Mouse (Mus musculus): ENCODE results near the gene 2900026A02Rik. TPM values are rescaled to one million over a fixed set of nuclear protein-coding genes. Genes with fewer than 3 reads are reported as not detected.

Gene 2900026A02Rik
- total and polyA plus RNA-seq, 3 experiments, result not detected

GRCm38 (mm10) chr5:113160320-113160719, 60.7 kb downstream of the 2900026A02Rik start:
- no peak for DNase-seq (ENCODE audit: low read depth, low spot score)
- TF ChIP-seq MEF2A (IDR thresholded peaks at IDR 0.05; ENCODE audit: extremely low read depth, insufficient replicate concordance, low read depth, low read length, poor library complexity, severe bottlenecking) (no peak), UBTF (IDR thresholded peaks at IDR 0.05; ENCODE audit: borderline replicate concordance, insufficient read depth, low read depth, low read length) (no peak), TBP (IDR thresholded peaks at IDR 0.05; ENCODE audit: low read depth, low read length) (no peak)
- Histone ChIP-seq H3K27me3 (ENCODE audit: control insufficient read depth in 1 of 2, insufficient read depth in 2 of 2, low read length in 2 of 2) (no peaks in the 10 kb centered on the region), H3K9ac (ENCODE audit: control insufficient read depth, low read depth, low read length, poor library complexity, severe bottlenecking) (no peak overlapping the region), H3K4me3 (ENCODE audit: control insufficient read depth in 1 of 2, insufficient read depth in 1 of 2, low read depth in 2 of 2, low read length in 2 of 2) (no peak overlapping the region), H3K9me3 (replicated peaks; ENCODE audit: insufficient read depth, low read length) (no peaks in the 10 kb centered on the region), H3K4me1 (ENCODE audit: control insufficient read depth in 1 of 2, insufficient read depth in 2 of 2, low read length in 2 of 2) (no peaks in the 10 kb centered on the region), H3K36me3 (ENCODE audit: control insufficient read depth in 1 of 2, insufficient read depth in 2 of 2, low read length in 2 of 2) (no peaks in the 10 kb centered on the region), H3K79me2 (ENCODE audit: control insufficient read depth, insufficient read depth, low read length, poor library complexity) (no peaks in the 10 kb centered on the region), H3K27ac (ENCODE audit: control insufficient read depth, low read depth, low read length) (no peak overlapping the region)

- no peaks in the 10 kb centered on the region for H3K4me1 ChIP-seq (ENCODE audit: control insufficient read depth in 1 of 2, insufficient read depth in 2 of 2, low read length in 2 of 2)
- TF ChIP-seq HCFC1 (IDR thresholded peaks at IDR 0.05; ENCODE audit: low read depth, low read length), result no peak
- TF ChIP-seq SMC3 (IDR thresholded peaks at IDR 0.05; ENCODE audit: low read depth, low read length), result no peak
- TF ChIP-seq ZMIZ1 (IDR thresholded peaks at IDR 0.05; ENCODE audit: low read depth, low read length), result no peak
- TF ChIP-seq KAT2A (conservative IDR thresholded peaks at IDR 0.05; ENCODE audit: low read depth, low read length), result no peak
Measured at GRCm38 (mm10) chr5:113158759-113159355, 62.2 kb downstream of the 2900026A02Rik start.

GRCm38 (mm10) chr5:113157588-113157987, 63.4 kb downstream of the 2900026A02Rik start:
- no peak overlapping the region for H3K27ac ChIP-seq (ENCODE audit: control insufficient read depth, low read depth, low read length)
- H3K79me2 ChIP-seq (ENCODE audit: control insufficient read depth, insufficient read depth, low read length, poor library complexity), result no peaks in the 10 kb centered on the region
- H3K9me3 ChIP-seq (replicated peaks; ENCODE audit: insufficient read depth, low read length), result no peaks in the 10 kb centered on the region
- no peaks in the 10 kb centered on the region for H3K36me3 ChIP-seq (ENCODE audit: control insufficient read depth in 1 of 2, insufficient read depth in 2 of 2, low read length in 2 of 2)
- TF ChIP-seq ZMIZ1 (IDR thresholded peaks at IDR 0.05; ENCODE audit: low read depth, low read length), result no peak
- no peaks in the 10 kb centered on the region for H3K27me3 ChIP-seq (ENCODE audit: control insufficient read depth in 1 of 2, insufficient read depth in 2 of 2, low read length in 2 of 2)
- H3K4me3 ChIP-seq (ENCODE audit: control insufficient read depth in 1 of 2, insufficient read depth in 1 of 2, low read depth in 2 of 2, low read length in 2 of 2), result no peak overlapping the region
- H3K4me1 ChIP-seq (ENCODE audit: control insufficient read depth in 1 of 2, insufficient read depth in 2 of 2, low read length in 2 of 2), result no peaks in the 10 kb centered on the region
- H3K9ac ChIP-seq (ENCODE audit: control insufficient read depth, low read depth, low read length, poor library complexity, severe bottlenecking), result no peak overlapping the region
- DNase-seq (ENCODE audit: low read depth, low spot score), result no peak

More at GRCm38 (mm10) chr5:113158759-113159355, 62.2 kb downstream of the 2900026A02Rik start:
- Histone ChIP-seq H3K9me3 (replicated peaks; ENCODE audit: insufficient read depth, low read length) (no peaks in the 10 kb centered on the region), H3K9ac (ENCODE audit: control insufficient read depth, low read depth, low read length, poor library complexity, severe bottlenecking) (no peak overlapping the region), H3K27me3 (ENCODE audit: control insufficient read depth in 1 of 2, insufficient read depth in 2 of 2, low read length in 2 of 2) (no peaks in the 10 kb centered on the region), H3K4me3 (ENCODE audit: control insufficient read depth in 1 of 2, insufficient read depth in 1 of 2, low read depth in 2 of 2, low read length in 2 of 2) (no peak overlapping the region), H3K36me3 (ENCODE audit: control insufficient read depth in 1 of 2, insufficient read depth in 2 of 2, low read length in 2 of 2) (no peaks in the 10 kb centered on the region), H3K27ac (ENCODE audit: control insufficient read depth, low read depth, low read length) (no peak overlapping the region), H3K79me2 (ENCODE audit: control insufficient read depth, insufficient read depth, low read length, poor library complexity) (no peaks in the 10 kb centered on the region)
- no peak for DNase-seq (ENCODE audit: low read depth, low spot score)

GRCm38 (mm10) chr5:113157006-113157405, 64.0 kb downstream of the 2900026A02Rik start:
- no peak for DNase-seq (ENCODE audit: low read depth, low spot score)
- Histone ChIP-seq H3K36me3 (ENCODE audit: control insufficient read depth in 1 of 2, insufficient read depth in 2 of 2, low read length in 2 of 2) (no peaks in the 10 kb centered on the region), H3K9ac (ENCODE audit: control insufficient read depth, low read depth, low read length, poor library complexity, severe bottlenecking) (no peak overlapping the region), H3K27me3 (ENCODE audit: control insufficient read depth in 1 of 2, insufficient read depth in 2 of 2, low read length in 2 of 2) (no peaks in the 10 kb centered on the region), H3K9me3 (replicated peaks; ENCODE audit: insufficient read depth, low read length) (no peaks in the 10 kb centered on the region), H3K27ac (ENCODE audit: control insufficient read depth, low read depth, low read length) (no peak overlapping the region), H3K4me1 (ENCODE audit: control insufficient read depth in 1 of 2, insufficient read depth in 2 of 2, low read length in 2 of 2) (no peaks in the 10 kb centered on the region), H3K4me3 (ENCODE audit: control insufficient read depth in 1 of 2, insufficient read depth in 1 of 2, low read depth in 2 of 2, low read length in 2 of 2) (no peak overlapping the region), H3K79me2 (ENCODE audit: control insufficient read depth, insufficient read depth, low read length, poor library complexity) (no peaks in the 10 kb centered on the region)
- TF ChIP-seq MAZ (IDR thresholded peaks at IDR 0.05; ENCODE audit: low read depth, low read length) (no peak), POLR2A (IDR thresholded peaks at IDR 0.05; ENCODE audit: control insufficient read depth in 1 of 2, insufficient read depth in 1 of 2, low read depth in 1 of 2, low read length in 2 of 2, poor library complexity in 1 of 2) (no peak), UBTF (IDR thresholded peaks at IDR 0.05; ENCODE audit: borderline replicate concordance, insufficient read depth, low read depth, low read length) (no peak), SIN3A (IDR thresholded peaks at IDR 0.05; ENCODE audit: low read length) (no peak), RCOR1 (IDR thresholded peaks at IDR 0.05; ENCODE audit: low read depth, low read length) (no peak), TBP (IDR thresholded peaks at IDR 0.05; ENCODE audit: low read depth, low read length) (no peak), POLR2AphosphoS2 (IDR thresholded peaks at IDR 0.05; ENCODE audit: low read length) (no peak), CHD1 (IDR thresholded peaks at IDR 0.05; ENCODE audit: low read depth, low read length) (no peak), ZMIZ1 (IDR thresholded peaks at IDR 0.05; ENCODE audit: low read depth, low read length) (no peak), MYB (IDR thresholded peaks at IDR 0.05; ENCODE audit: low read depth, low read length) (no peak), TCF12 (IDR thresholded peaks at IDR 0.05; ENCODE audit: low read depth, low read length) (no peak), ZNF384 (IDR thresholded peaks at IDR 0.05; ENCODE audit: low read depth, low read length) (no peak)
